Mouse (Mus musculus): ENCODE results near the gene Gm49322. TPM values are rescaled to one million over a fixed set of nuclear protein-coding genes. Genes with fewer than 3 reads are reported as not detected.

Gm49322 gene
- total RNA-seq, 2 experiments from 2014 or later: 1.1 to 1.7 TPM

DNA sequence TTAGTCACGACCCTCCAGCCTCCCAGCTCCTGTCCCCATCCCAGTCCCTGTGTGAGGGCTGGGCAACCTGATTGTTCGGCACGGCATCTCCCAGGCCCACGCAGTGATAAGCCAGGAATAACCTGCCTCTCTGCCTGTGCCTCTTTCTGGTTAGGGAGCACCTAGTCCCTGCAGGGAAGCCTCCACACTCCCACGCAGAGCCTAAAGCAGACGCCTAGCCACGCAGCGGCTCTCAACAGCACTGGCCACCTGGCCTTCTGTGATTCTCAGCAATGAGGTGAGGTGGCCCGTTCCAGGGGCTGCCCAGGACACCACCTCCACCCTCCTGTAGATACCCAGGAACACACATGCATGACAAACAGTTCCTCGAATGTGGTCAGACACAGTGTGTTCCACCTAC lies 44.6 kb downstream of the Gm49322 start:
- no peak for DNase-seq (ENCODE audit: low spot score in 2 of 2)

GRCm38 (mm10) chr10:80653156-80653720 lies 47.4 kb downstream of the Gm49322 start:
- DNase-seq (ENCODE audit: low spot score in 2 of 2): no peak

- no peak for DNase-seq (ENCODE audit: low spot score in 2 of 2)
Observed at GRCm38 (mm10) chr10:80654866-80655265, 49.0 kb downstream of the Gm49322 start.

DNA sequence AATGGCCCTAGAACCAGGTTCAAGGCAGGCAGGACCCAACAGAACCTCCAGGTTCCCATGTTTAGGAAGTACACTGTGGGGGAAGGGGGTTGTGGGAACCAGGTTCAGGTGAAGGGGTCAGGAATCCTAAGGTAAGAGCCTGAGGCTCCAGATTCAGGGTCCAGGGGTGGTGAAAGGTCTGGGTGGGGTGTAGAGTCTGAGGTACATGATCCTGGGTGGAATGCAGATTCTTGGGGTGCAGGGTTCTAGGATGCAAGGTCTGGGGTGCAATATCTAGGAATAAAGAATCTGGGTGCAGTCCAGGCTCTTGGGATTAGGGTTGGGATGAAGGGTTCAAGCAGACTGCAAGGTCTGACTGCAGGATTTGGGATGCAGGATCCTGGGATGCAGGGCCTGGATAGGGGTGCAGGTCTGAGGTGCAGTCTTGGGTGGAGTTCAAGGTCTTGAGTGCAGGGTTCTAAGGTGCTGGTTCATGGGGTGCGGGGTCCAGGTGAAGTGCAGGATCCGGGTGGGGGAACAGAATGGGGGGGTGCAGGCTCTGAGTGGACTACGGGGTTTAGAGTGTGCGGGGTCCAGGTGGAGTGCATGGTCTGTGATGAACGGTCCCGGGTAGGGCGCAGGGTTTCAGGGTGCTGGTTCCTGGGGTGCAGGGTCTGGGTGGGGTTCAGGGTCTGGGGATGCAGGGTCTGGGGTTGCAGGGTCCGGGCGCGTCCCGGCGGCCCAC lies 49.7 kb downstream of the Gm49322 start:
- DNase-seq (ENCODE audit: low spot score in 2 of 2): no peak

- peak; percentile 96 to 99 for DNase-seq (ENCODE audit: low spot score in 2 of 2)
Observed at GRCm38 (mm10) chr10:80656130-80656862, 50.5 kb downstream of the Gm49322 start.

- no peak for DNase-seq (ENCODE audit: low spot score in 2 of 2)
Observed at GRCm38 (mm10) chr10:80656863-80657623, 51.2 kb downstream of the Gm49322 start, which contains the start of gene Btbd2. TSS of gene Btbd2 (minus strand) at chr10:80657071.

DNA sequence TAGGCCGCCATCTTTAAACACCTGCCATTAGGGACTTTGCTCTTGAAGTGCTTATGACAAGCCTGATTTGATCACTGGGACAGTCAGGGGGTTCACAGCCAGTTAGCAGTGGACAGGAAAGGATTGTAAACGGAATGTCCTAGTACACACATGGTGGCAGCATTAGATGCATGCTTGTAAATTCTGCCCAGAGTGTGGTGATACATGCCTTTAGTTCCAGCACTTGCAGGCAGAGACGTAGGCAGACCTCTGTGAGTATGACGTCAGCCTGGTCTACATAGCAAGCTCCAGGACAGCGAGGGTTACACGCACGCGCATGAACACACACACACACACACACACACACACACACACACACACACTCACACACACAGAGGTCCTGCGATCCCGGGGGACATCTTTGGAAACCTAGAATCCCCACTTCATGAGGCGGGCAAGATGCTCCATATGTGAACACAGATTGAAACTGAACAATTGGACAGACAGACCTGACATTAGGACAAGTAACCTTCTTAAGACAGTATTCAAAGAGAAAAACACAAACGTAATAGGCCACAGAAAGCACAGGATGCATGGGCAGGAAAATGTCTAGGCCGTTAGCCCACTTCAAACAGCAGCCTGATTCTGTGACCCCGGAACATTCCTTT lies 52.5 kb downstream of the Gm49322 start:
- no peak for DNase-seq (ENCODE audit: low spot score in 2 of 2)

DNA sequence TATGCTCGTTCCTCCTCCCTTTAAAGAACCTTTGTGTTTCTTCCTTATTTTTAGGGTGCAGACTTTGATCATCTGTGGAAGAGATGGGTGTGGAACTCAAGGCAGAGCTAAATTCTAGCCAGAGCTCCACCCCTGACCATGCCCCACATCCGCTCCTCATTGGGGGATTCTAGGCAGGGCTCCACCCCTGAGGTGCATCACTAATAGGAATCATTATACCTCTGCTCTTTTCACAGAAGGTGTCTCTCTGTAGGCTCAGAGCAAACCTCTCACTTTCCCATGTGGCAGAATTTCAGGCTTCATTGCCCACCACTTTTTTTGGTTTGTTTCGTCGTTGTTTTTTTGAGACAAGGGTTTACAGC lies 53.0 kb downstream of the Gm49322 start:
- no peak for DNase-seq (ENCODE audit: low spot score in 2 of 2)

DNA sequence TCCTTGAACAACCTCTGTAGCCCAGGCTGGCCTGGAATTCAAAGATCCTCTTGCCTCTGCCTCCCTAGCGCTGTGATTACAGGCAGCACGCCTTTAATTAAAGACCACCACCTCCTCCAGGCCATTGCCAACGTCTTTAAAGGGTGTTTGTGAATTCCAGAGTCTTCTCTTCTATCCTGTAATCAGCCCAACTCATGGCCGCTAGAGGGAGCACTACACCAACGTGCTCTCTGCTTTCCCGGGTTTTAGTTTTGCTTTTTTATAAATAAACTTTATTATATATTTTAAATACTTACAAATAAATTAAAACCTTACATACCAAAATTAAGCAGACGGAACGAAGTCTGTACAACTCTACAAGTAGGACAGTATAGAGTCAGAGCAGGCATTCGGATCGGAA lies 53.4 kb downstream of the Gm49322 start:
- DNase-seq (ENCODE audit: low spot score in 2 of 2): peak in 1 of 2 experiments; percentile 81

DNA sequence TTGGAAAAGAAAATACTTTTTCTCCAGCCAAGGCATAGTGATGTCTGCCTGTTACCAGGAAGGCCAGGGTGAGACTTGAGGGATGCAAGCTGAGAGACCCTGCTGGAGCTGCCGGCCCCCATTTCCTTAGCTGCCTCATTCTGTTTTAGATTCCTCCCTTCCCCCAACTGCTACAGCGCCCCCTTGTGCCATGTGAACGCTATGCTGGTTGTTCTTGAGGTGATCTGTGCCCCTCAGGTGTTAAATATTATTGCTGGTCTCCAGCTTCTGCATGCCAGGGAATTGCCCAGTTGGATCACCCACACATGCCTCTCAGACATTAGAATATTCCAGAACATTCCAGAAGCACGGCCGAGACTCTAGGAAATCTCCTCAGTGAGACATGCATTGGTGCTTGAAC lies 55.3 kb downstream of the Gm49322 start:
- DNase-seq (ENCODE audit: low spot score in 2 of 2): no peak

DNA sequence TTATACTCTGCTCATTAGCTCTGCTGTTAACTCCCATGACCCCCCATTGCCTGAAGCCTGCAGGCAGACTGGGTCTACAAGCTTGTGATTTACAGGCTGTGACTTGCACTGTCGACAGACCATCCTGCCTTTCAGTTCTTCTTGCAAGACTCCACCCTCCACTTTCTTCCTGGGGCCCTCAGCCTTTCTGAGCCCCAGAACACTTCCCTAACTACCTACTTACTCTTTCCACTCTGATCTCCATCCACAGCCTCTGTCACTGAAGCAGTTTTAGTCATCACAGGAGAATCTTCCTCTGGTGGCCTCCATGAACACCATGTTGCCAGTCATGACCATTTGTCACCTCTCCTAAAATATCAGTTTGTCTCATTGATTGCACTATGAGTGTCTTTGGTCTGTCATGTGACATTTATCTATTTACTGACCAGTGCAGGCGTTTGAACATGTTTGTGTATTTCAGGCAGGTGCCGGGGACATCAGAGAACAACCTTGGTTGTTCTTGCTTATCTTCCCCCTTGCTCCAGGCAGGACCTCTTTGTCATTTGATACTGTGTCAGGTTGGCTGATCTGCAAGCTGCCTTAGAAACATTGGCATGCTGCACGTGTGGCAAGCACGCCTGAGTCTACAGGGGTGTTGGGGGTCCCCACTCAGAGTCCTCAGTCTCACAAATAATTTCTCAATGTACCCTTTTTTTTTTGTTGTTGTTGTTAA lies 57.8 kb downstream of the Gm49322 start:
- no peak for DNase-seq (ENCODE audit: low spot score in 2 of 2)

GRCm38 (mm10) chr10:80664197-80665015 lies 58.6 kb downstream of the Gm49322 start:
- peak; percentile 67 to 85 for DNase-seq (ENCODE audit: low spot score in 2 of 2)

DNA sequence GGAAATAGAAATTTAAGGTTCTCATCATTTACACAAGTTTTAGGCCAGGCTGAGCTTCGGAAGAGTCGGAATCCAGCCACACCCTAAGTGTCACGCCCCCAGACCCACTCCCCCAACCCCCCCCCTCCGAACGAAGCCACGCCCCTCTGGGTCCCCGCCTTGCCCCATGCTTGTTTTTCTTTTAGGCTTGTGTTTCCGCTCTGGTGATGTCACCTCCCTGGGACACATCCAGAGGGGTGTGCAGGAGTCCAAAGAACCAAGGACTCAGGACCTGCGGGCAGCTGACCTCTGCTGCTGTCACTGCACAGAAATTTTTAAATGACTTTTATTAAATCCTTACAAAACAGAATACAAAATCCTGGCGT lies 59.2 kb downstream of the Gm49322 start:
- DNase-seq (ENCODE audit: low spot score in 2 of 2): peak in 1 of 2 experiments; percentile 75

Small RNA genes lying within 50 kb of the gene (microRNA-seq; reads per million reads assigned to microRNA genes)
- gene Mir6912: not detected

Other genes starting within 250 kb of the Gm49322 start
- under 1 TPM in 1 of 2 experiments, not detected in 1; 0.34 TPM for gene Plk5, start 249.6 kb upstream of the Gm49322 start, total RNA-seq (2021)
- gene Mex3d, start 218.4 kb upstream of the Gm49322 start, total RNA-seq (2021): 10 to 100 TPM; 17.8 to 18.9 TPM
- gene Mbd3, start 206.5 kb upstream of the Gm49322 start, total RNA-seq (2021): 100 to 1,000 TPM; 139 to 140 TPM
- gene Uqcr11, start 199.2 kb upstream of the Gm49322 start, total RNA-seq (2021): 100 to 1,000 TPM; 640 to 657 TPM
- 10 to 100 TPM; 66.4 to 67.5 TPM for gene Tcf3, start 172.4 kb upstream of the Gm49322 start, total RNA-seq (2021)
- not detected for gene Onecut3, start 111.2 kb upstream of the Gm49322 start, total RNA-seq (2021)
- gene Atp8b3, start 66.9 kb upstream of the Gm49322 start, total RNA-seq (2021): under 1 TPM; 0.05 TPM
- 10 to 100 TPM; 22.0 to 24.9 TPM for gene Rexo1, start 44.5 kb upstream of the Gm49322 start, total RNA-seq (2021)
- gene Klf16, start 28.7 kb upstream of the Gm49322 start, total RNA-seq (2021): 1 to 10 TPM; 7.5 to 8.5 TPM
- 10 to 100 TPM; 79.7 to 81.6 TPM for gene Abhd17a, start 15.7 kb upstream of the Gm49322 start, total RNA-seq (2021)
- 10 to 100 TPM; 27.4 to 27.9 TPM for gene Scamp4, start 3.1 kb upstream of the Gm49322 start, total RNA-seq (2021)
- 1 to 10 TPM; 3.0 to 3.2 TPM for gene Adat3, start 3.1 kb upstream of the Gm49322 start, total RNA-seq (2021)
- 100 to 1,000 TPM; 167 to 169 TPM for gene Csnk1g2, start 16.8 kb downstream of the Gm49322 start, total RNA-seq (2021)
- gene Btbd2, start 51.0 kb downstream of the Gm49322 start, total RNA-seq (2021): 10 to 100 TPM; 50.7 to 50.8 TPM
- gene Mknk2, start 72.1 kb downstream of the Gm49322 start, total RNA-seq (2021): 100 to 1,000 TPM; 170 to 176 TPM
- 10 to 100 TPM; 24.0 to 25.4 TPM for gene Mob3a, start 96.0 kb downstream of the Gm49322 start, total RNA-seq (2021)
- gene Izumo4, start 96.2 kb downstream of the Gm49322 start, total RNA-seq (2021): 1 to 10 TPM; 8.3 to 8.4 TPM
- gene Ap3d1, start 136.2 kb downstream of the Gm49322 start, total RNA-seq (2021): 10 to 100 TPM; 52.1 to 58.7 TPM
- 10 to 100 TPM; 50.5 to 61.2 TPM for gene Dot1l, start 149.2 kb downstream of the Gm49322 start, total RNA-seq (2021)
- gene Sf3a2, start 192.2 kb downstream of the Gm49322 start, total RNA-seq (2021): 10 to 100 TPM; 47.1 to 55.8 TPM
- gene Plekhj1, start 192.6 kb downstream of the Gm49322 start, total RNA-seq (2021): 10 to 100 TPM; 41.7 to 43.0 TPM
- under 1 TPM; 0.86 to 0.93 TPM for gene Amh, start 199.2 kb downstream of the Gm49322 start, total RNA-seq (2021)
- gene Jsrp1, start 207.5 kb downstream of the Gm49322 start, total RNA-seq (2021): 100 to 1,000 TPM; 199 to 230 TPM
- 100 to 1,000 TPM; 785 to 853 TPM for gene Oaz1, start 220.6 kb downstream of the Gm49322 start, total RNA-seq (2021)
- 10 to 100 TPM; 21.5 to 22.1 TPM for gene Lingo3, start 238.0 kb downstream of the Gm49322 start, total RNA-seq (2021)
- 10 to 100 TPM; 53.7 to 54.2 TPM for gene Lsm7, start 249.2 kb downstream of the Gm49322 start, total RNA-seq (2021)
- 10 to 100 TPM; 30.9 to 38.6 TPM for gene Sppl2b, start 249.3 kb downstream of the Gm49322 start, total RNA-seq (2021)

Measured in gastrocnemius, postnatal 4 days (tissue).